Mouse (Mus musculus): Measurements from ENCODE around the gene Lst1. TPM values are rescaled to one million over a fixed set of nuclear protein-coding genes. Genes with fewer than 3 reads are reported as not detected.

Lst1 gene
- polyA plus RNA-seq, 1 experiment from 2014 or later, result 9.9 TPM

GRCm38 (mm10) chr17:35153931-35154330 lies 34.3 kb downstream of the Lst1 start:
- H3K4me3 ChIP-seq, result no peak overlapping the region
- no peaks in the 10 kb centered on the region for H3K9me3 ChIP-seq
- ATAC-seq (ENCODE audit: low FRiP score, low read depth), result no peak
- H3K9ac ChIP-seq (replicated peaks), result no peak overlapping the region
- 81% methylated on average over 4 of the region's 4 CpGs for WGBS
- no peaks in the 10 kb centered on the region; the same call in 1 of the 2 replicates for H3K4me1 ChIP-seq
- no peaks in the 10 kb centered on the region for H3K27me3 ChIP-seq
- H3K36me3 ChIP-seq, result peaks cover 98% of the 10 kb centered on the region
- no peak overlapping the region for H3K27ac ChIP-seq (replicated peaks)
- H3K4me2 ChIP-seq (replicated peaks), result no peak overlapping the region

GRCm38 (mm10) chr17:35153077-35153476 lies 35.2 kb downstream of the Lst1 start:
- H3K27ac ChIP-seq (replicated peaks), result no peak overlapping the region
- 93% methylated on average over 9 of the region's 9 CpGs for WGBS
- no peaks in the 10 kb centered on the region for H3K4me1 ChIP-seq
- no peak for ATAC-seq (ENCODE audit: low FRiP score, low read depth)
- H3K4me2 ChIP-seq (replicated peaks), result no peak overlapping the region
- H3K9ac ChIP-seq (replicated peaks), result no peak overlapping the region
- H3K4me3 ChIP-seq, result no peak overlapping the region
- H3K36me3 ChIP-seq, result peaks cover 98% of the 10 kb centered on the region
- no peaks in the 10 kb centered on the region for H3K9me3 ChIP-seq
- H3K27me3 ChIP-seq, result no peaks in the 10 kb centered on the region

DNA sequence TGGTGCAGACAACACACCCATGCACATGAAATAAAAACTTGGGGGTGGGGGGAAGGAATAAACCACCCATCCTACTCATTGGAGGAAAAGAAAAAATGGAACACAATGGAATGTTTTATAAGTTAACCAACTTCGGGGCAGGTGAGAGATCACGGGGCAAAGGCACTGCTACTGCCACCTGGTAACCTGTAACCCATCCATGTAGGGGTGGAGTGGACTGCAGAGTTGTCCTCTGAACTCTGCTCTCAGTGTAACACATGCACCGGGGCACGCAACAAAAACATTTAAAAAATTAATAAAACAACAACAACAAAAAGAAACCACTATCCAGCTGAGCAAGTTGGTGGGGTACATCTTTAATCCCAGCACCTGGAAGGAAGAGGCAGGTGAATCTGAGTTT lies 36.1 kb downstream of the Lst1 start:
- 98% methylated on average over 4 of the region's 4 CpGs for WGBS
- Histone ChIP-seq H3K4me2 (replicated peaks) (no peak overlapping the region), H3K9ac (replicated peaks) (no peak overlapping the region), H3K27ac (replicated peaks) (no peak overlapping the region), H3K4me1 (no peaks in the 10 kb centered on the region), H3K9me3 (no peaks in the 10 kb centered on the region), H3K4me3 (no peak overlapping the region), H3K36me3 (peaks cover 97% of the 10 kb centered on the region), H3K27me3 (no peaks in the 10 kb centered on the region)
- no peak for ATAC-seq (ENCODE audit: low FRiP score, low read depth)

- peaks cover 97% of the 10 kb centered on the region for H3K36me3 ChIP-seq
- no peak overlapping the region for H3K4me2 ChIP-seq (replicated peaks)
- 0 out of 2 replicates have a peak overlapping the region, but pooled peaks have one; percentile 3 for H3K27ac ChIP-seq (replicated peaks)
- no peak overlapping the region for H3K9ac ChIP-seq (replicated peaks)
- 73% methylated on average over 5 of the region's 5 CpGs for WGBS
- ATAC-seq (ENCODE audit: low FRiP score, low read depth), result no peak
- no peaks in the 10 kb centered on the region for H3K9me3 ChIP-seq
- H3K4me1 ChIP-seq, result no peaks in the 10 kb centered on the region
- no peaks in the 10 kb centered on the region for H3K27me3 ChIP-seq
- H3K4me3 ChIP-seq, result no peak overlapping the region
Measured at GRCm38 (mm10) chr17:35147922-35148639, 40.2 kb downstream of the Lst1 start.

- peaks cover 97% of the 10 kb centered on the region for H3K36me3 ChIP-seq
- 65% methylated on average over 3 of the region's 3 CpGs for WGBS
Measured at GRCm38 (mm10) chr17:35147348-35147747, 40.9 kb downstream of the Lst1 start.

DNA sequence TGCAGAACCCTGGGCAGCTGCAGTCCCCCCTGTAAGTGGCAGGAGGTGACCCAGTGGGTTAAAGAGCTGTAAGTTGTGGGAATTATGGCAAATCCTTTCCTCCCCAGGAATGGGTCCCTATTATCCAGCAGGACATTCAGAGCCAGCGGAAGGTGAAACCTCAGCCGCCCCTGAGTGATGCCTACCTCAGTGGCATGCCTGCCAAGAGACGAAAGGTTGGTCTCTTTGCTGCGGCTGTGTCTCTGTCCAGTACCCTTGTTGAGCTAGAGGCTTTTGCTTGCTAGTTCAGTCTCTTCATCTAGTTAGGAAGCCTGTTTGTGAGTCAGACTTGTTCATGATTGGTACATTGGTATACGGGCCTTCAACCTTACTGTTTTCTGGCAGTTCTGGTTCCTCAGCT lies 42.1 kb downstream of the Lst1 start:
- Histone ChIP-seq H3K27ac (replicated peaks) (no peak overlapping the region), H3K27me3 (no peaks in the 10 kb centered on the region), H3K9ac (replicated peaks) (no peak overlapping the region), H3K36me3 (peaks cover 97% of the 10 kb centered on the region), H3K4me2 (replicated peaks) (no peak overlapping the region), H3K4me3 (no peak overlapping the region), H3K9me3 (no peaks in the 10 kb centered on the region), H3K4me1 (no peaks in the 10 kb centered on the region)
- WGBS, result 97% methylated on average over 5 of the region's 5 CpGs
- ATAC-seq (ENCODE audit: low FRiP score, low read depth), result no peak

More at GRCm38 (mm10) chr17:35147348-35147747, 40.9 kb downstream of the Lst1 start:
- no peak overlapping the region for H3K4me3 ChIP-seq
- H3K4me1 ChIP-seq, result no peaks in the 10 kb centered on the region
- H3K27me3 ChIP-seq, result no peaks in the 10 kb centered on the region
- 0 out of 2 replicates have a peak overlapping the region, but pooled peaks have one; percentile 3 for H3K27ac ChIP-seq (replicated peaks)
- ATAC-seq (ENCODE audit: low FRiP score, low read depth), result 0 out of 2 replicates have a peak, but pooled peaks have one; percentile 28
- no peaks in the 10 kb centered on the region for H3K9me3 ChIP-seq
- H3K4me2 ChIP-seq (replicated peaks), result no peak overlapping the region
- H3K9ac ChIP-seq (replicated peaks), result no peak overlapping the region

DNA sequence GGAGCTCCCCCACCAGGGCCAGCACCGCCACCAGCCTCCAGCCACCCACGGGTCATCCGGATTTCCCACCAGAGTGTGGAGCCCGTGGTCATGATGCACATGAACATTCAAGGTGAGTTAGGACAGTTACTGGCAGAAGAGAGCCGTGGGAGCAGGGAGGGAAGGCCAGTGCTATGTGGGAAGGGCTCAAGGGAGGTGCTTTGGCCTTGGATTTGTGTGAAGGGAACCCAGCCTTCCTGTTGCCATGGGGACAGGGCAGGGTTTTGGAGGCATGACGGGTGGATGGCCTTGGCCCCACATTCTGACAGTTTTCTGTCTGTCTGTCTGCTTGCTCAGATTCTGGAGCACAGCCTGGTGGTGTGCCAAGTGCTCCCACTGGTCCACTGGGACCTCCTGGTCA lies 46.3 kb downstream of the Lst1 start:
- Histone ChIP-seq H3K36me3 (peaks cover 89% of the 10 kb centered on the region), H3K9ac (replicated peaks) (no peak overlapping the region), H3K4me1 (peaks cover 15% of the 10 kb centered on the region), H3K27me3 (no peaks in the 10 kb centered on the region), H3K9me3 (no peaks in the 10 kb centered on the region), H3K27ac (replicated peaks) (no peak overlapping the region), H3K4me2 (replicated peaks) (no peak overlapping the region), H3K4me3 (no peak overlapping the region)
- no peak for ATAC-seq (ENCODE audit: low FRiP score, low read depth)
- WGBS, result 87% methylated on average over 6 of the region's 6 CpGs

GRCm38 (mm10) chr17:35140490-35140996 lies 47.7 kb downstream of the Lst1 start:
- Histone ChIP-seq H3K9me3 (no peaks in the 10 kb centered on the region), H3K27ac (replicated peaks) (no peak overlapping the region), H3K36me3 (peaks cover 75% of the 10 kb centered on the region), H3K4me2 (replicated peaks) (no peak overlapping the region), H3K9ac (replicated peaks) (no peak overlapping the region), H3K4me1 (peaks cover 24% of the 10 kb centered on the region), H3K4me3 (no peak overlapping the region), H3K27me3 (no peaks in the 10 kb centered on the region)
- 82% methylated on average over 16 of the region's 16 CpGs for WGBS
- no peak for ATAC-seq (ENCODE audit: low FRiP score, low read depth)

DNA sequence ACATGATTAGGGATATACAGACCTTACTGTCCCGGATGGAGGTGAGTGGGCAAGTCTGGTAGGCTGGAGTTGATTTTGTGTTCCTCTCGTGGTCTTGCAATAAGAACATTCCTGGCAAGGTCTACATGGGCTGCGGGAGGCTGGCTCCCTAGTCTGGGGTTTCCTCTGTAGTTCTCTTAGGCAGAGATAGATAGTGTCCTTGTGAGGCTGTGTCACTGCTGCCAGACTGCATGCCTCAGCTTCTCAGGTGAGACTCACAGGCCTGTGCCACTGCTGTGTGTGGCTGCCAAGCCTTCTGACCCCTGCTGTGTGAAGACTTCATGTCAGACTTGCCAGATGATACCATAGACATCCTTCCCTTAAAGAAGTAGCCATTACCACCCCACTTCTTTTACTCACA lies 49.0 kb downstream of the Lst1 start:
- H3K4me3 ChIP-seq, result no peak overlapping the region
- H3K9me3 ChIP-seq, result no peaks in the 10 kb centered on the region
- H3K27me3 ChIP-seq, result no peaks in the 10 kb centered on the region
- 92% methylated on average over 3 of the region's 3 CpGs for WGBS
- H3K36me3 ChIP-seq, result peaks cover 62% of the 10 kb centered on the region
- H3K4me2 ChIP-seq (replicated peaks), result no peak overlapping the region
- no peak overlapping the region for H3K9ac ChIP-seq (replicated peaks)
- H3K4me1 ChIP-seq, result peaks cover 24% of the 10 kb centered on the region
- no peak overlapping the region for H3K27ac ChIP-seq (replicated peaks)
- ATAC-seq (ENCODE audit: low FRiP score, low read depth), result no peak

GRCm38 (mm10) chr17:35135591-35136320 lies 52.5 kb downstream of the Lst1 start:
- Histone ChIP-seq H3K27me3 (no peaks in the 10 kb centered on the region), H3K27ac (replicated peaks) (peak overlapping the region; percentile 95), H3K4me3 (peak overlapping the region; percentile 82), H3K36me3 (peaks cover 27% of the 10 kb centered on the region), H3K4me2 (replicated peaks) (peak overlapping the region; percentile 89), H3K4me1 (peaks cover 24% of the 10 kb centered on the region), H3K9me3 (no peaks in the 10 kb centered on the region), H3K9ac (replicated peaks) (peak overlapping the region; percentile 92)
- ATAC-seq (ENCODE audit: low FRiP score, low read depth), result peak; percentile 68
- WGBS, result under 1% methylated on average over 43 of the region's 43 CpGs
